Mouse (Mus musculus): Measurements from ENCODE around the gene Klhl41. TPM values are rescaled to one million over a fixed set of nuclear protein-coding genes. Genes with fewer than 3 reads are reported as not detected.

The Klhl41 gene
- total RNA-seq, 2 experiments from 2014 or later = not detected

Other genes starting within 250 kb of the Klhl41 start
- not detected in 2 replicates for gene Lrp2, start 84.1 kb upstream of the Klhl41 start, total RNA-seq (2015; ENCODE audit: low replicate concordance)
- gene Lrp2, start 84.1 kb upstream of the Klhl41 start, total RNA-seq (2017; ENCODE audit: low replicate concordance) = not detected in 2 replicates
- 9.4 TPM in 1 of 2 replicates, not detected in the other for gene Bbs5, start 22.9 kb upstream of the Klhl41 start, total RNA-seq (2015; ENCODE audit: low replicate concordance)
- 0.51 and 4.5 TPM in 2 replicates for gene Bbs5, start 22.9 kb upstream of the Klhl41 start, total RNA-seq (2017; ENCODE audit: low replicate concordance)
- gene Fastkd1, start 43.4 kb downstream of the Klhl41 start, total RNA-seq (2015; ENCODE audit: low replicate concordance) = 2.1 and 2.5 TPM in 2 replicates
- 1.3 and 1.4 TPM in 2 replicates for gene Fastkd1, start 43.4 kb downstream of the Klhl41 start, total RNA-seq (2017; ENCODE audit: low replicate concordance)
- gene Ppig, start 52.4 kb downstream of the Klhl41 start, total RNA-seq (2015; ENCODE audit: low replicate concordance) = 35.7 and 45.7 TPM in 2 replicates
- 49.0 and 72.4 TPM in 2 replicates for gene Ppig, start 52.4 kb downstream of the Klhl41 start, total RNA-seq (2017; ENCODE audit: low replicate concordance)
- not detected in 2 replicates for gene Ccdc173, start 119.5 kb downstream of the Klhl41 start, total RNA-seq (2015; ENCODE audit: low replicate concordance)
- gene Ccdc173, start 119.5 kb downstream of the Klhl41 start, total RNA-seq (2017; ENCODE audit: low replicate concordance) = 1.3 TPM in 1 of 2 replicates, not detected in the other
- 10.5 and 10.9 TPM in 2 replicates for gene Phospho2, start 119.5 kb downstream of the Klhl41 start, total RNA-seq (2015; ENCODE audit: low replicate concordance)
- gene Phospho2, start 119.5 kb downstream of the Klhl41 start, total RNA-seq (2017; ENCODE audit: low replicate concordance) = 15.1 and 16.3 TPM in 2 replicates
- gene Klhl23, start 151.8 kb downstream of the Klhl41 start, total RNA-seq (2015; ENCODE audit: low replicate concordance) = 4.0 and 6.7 TPM in 2 replicates
- gene Klhl23, start 151.8 kb downstream of the Klhl41 start, total RNA-seq (2017; ENCODE audit: low replicate concordance) = 1.6 and 12.1 TPM in 2 replicates
- gene Ssb, start 191.4 kb downstream of the Klhl41 start, total RNA-seq (2015; ENCODE audit: low replicate concordance) = 160 and 179 TPM in 2 replicates
- gene Ssb, start 191.4 kb downstream of the Klhl41 start, total RNA-seq (2017; ENCODE audit: low replicate concordance) = 183 and 211 TPM in 2 replicates
- 18.0 and 22.7 TPM in 2 replicates for gene Mettl5, start 215.5 kb downstream of the Klhl41 start, total RNA-seq (2015; ENCODE audit: low replicate concordance)
- 14.1 and 25.4 TPM in 2 replicates for gene Mettl5, start 215.5 kb downstream of the Klhl41 start, total RNA-seq (2017; ENCODE audit: low replicate concordance)
- 70.3 and 101 TPM in 2 replicates for gene Ubr3, start 227.1 kb downstream of the Klhl41 start, total RNA-seq (2015; ENCODE audit: low replicate concordance)
- 53.0 and 72.6 TPM in 2 replicates for gene Ubr3, start 227.1 kb downstream of the Klhl41 start, total RNA-seq (2017; ENCODE audit: low replicate concordance)